Mouse (Mus musculus): ENCODE data around the gene Tomm34.

DNA sequence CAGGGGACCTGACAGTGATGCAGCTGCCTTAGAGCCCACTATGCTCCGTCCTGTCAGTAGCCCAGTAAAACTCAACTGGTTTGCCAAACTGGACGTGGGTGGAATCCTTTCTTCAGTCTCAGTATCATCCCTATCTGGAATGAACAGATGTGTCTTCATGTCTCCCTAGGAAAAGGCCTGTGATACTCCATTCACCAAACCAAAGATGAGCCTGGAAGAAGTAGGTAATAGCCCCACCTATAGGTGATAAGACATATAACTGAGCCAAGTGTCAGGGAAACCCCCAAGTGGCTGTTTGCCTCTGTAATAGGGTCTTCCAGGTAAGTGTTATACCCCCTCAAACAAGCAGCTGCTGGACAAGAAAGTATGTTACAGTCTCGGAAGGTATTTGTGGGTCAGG is 52.1 kb downstream of the Tomm34 start:
- no peak for TF ChIP-seq POLR2A (IDR thresholded peaks at IDR 0.05; ENCODE audit: extremely low read depth, insufficient read depth, low read length)
- TF ChIP-seq CTCF (IDR thresholded peaks at IDR 0.05; ENCODE audit: low read depth, low read length): no peak
